Mouse (Mus musculus) heart, embryonic 12.5 days (tissue): ENCODE results near the gene Pbrm1. TPM values are rescaled to one million over a fixed set of nuclear protein-coding genes. Genes with fewer than 3 reads are reported as not detected.

Experiments used
- ATAC-seq: fragments of 200-750 bp; cut with Nextera tagmentation; 2 replicates; pipeline ENCODE4 v1.8.0; 2017; ENCODE audit warnings: moderate TSS enrichment, moderate library complexity; ENCODE audit not compliant: insufficient number of reproducible peaks, low FRiP score
- H3K27ac ChIP-seq: fragments of 300-500 bp; sonication (generic); 2 replicates; pipeline ENCODE4 v1.5.1; 2016; ENCODE audit warnings: mild to moderate bottlenecking, moderate library complexity; ENCODE audit not compliant: poor library complexity, severe bottlenecking
- H3K27me3 ChIP-seq: fragments of 300-500 bp; sonication (generic); replicated peaks from 2 replicates; pipeline ENCODE4 v1.6.1; 2016; ENCODE audit warnings: mild to moderate bottlenecking, moderate library complexity
- H3K36me3 ChIP-seq: fragments of 300-500 bp; sonication (generic); 2 replicates; pipeline ENCODE4 v1.6.1; 2016; ENCODE audit warnings: mild to moderate bottlenecking, moderate library complexity
- H3K4me1 ChIP-seq: fragments of 300-500 bp; sonication (generic); replicated peaks from 2 replicates; pipeline ENCODE4 v1.6.1; 2016; ENCODE audit warnings: mild to moderate bottlenecking
- H3K4me2 ChIP-seq: fragments of 300-500 bp; sonication (generic); 2 replicates; pipeline ENCODE4 v1.6.1; 2016; ENCODE audit warnings: mild to moderate bottlenecking, moderate library complexity
- H3K4me3 ChIP-seq: fragments of 300-500 bp; sonication (generic); 2 replicates; pipeline ENCODE4 v1.5.1; 2016; ENCODE audit warnings: mild to moderate bottlenecking
- H3K9ac ChIP-seq: fragments of 300-500 bp; sonication (generic); 2 replicates; pipeline ENCODE4 v1.6.1; 2016; ENCODE audit warnings: mild to moderate bottlenecking, moderate library complexity
- H3K9me3 ChIP-seq: fragments of 300-500 bp; sonication (generic); replicated peaks from 2 replicates; pipeline ENCODE4 v1.6.1; 2016; ENCODE audit warnings: mild to moderate bottlenecking, moderate library complexity
- WGBS: fragments of 180-500 bp; shearing (Covaris S2); methylation state at CpG from one replicate; pipeline ENCODE4 v1.1.7; 2016; 5-methylcytosine and 5-hydroxymethylcytosine counted together
- polyA plus RNA-seq: library from polyadenylated mRNA; unstranded; fragments of >200 nt; fragmentation: Nextera tagmentation; extraction: Ambion mirVana; gene quantifications from 2 replicates; pipeline ENCODE4 v1.2.1, GENCODE M21; 2016

Gene Pbrm1
- polyA plus RNA-seq, 1 experiment from 2014 or later = 124 TPM

- H3K4me2 ChIP-seq = no peak overlapping the region
- no peaks in the 10 kb centered on the region for H3K27me3 ChIP-seq
- no peak overlapping the region for H3K4me3 ChIP-seq
- H3K9me3 ChIP-seq = peaks cover 6% of the 10 kb centered on the region; the same call in 1 of the 2 replicates
- H3K27ac ChIP-seq = peak overlapping the region; percentile 3; the same call in 1 of the 2 replicates
- ATAC-seq = peak; percentile 55; the same call in 1 of the 2 replicates
- no peak overlapping the region for H3K9ac ChIP-seq
- 83% methylated on average over 3 of the region's 3 CpGs for WGBS
- H3K4me1 ChIP-seq = no peaks in the 10 kb centered on the region
- H3K36me3 ChIP-seq = peaks cover 58% of the 10 kb centered on the region
These were observed 60.5 kb downstream of the Pbrm1 start for GRCm38 (mm10) chr14:31079313-31080028.

GRCm38 (mm10) chr14:31081147-31081546 lies 62.2 kb downstream of the Pbrm1 start:
- peaks cover 55% of the 10 kb centered on the region for H3K36me3 ChIP-seq
- no peak overlapping the region for H3K4me2 ChIP-seq
- H3K4me3 ChIP-seq = no peak overlapping the region
- no peak overlapping the region for H3K27ac ChIP-seq
- no peaks in the 10 kb centered on the region for H3K4me1 ChIP-seq
- no peak for ATAC-seq
- H3K9me3 ChIP-seq = peaks cover 6% of the 10 kb centered on the region; the same call in 1 of the 2 replicates
- no peak overlapping the region for H3K9ac ChIP-seq
- H3K27me3 ChIP-seq = no peaks in the 10 kb centered on the region

DNA sequence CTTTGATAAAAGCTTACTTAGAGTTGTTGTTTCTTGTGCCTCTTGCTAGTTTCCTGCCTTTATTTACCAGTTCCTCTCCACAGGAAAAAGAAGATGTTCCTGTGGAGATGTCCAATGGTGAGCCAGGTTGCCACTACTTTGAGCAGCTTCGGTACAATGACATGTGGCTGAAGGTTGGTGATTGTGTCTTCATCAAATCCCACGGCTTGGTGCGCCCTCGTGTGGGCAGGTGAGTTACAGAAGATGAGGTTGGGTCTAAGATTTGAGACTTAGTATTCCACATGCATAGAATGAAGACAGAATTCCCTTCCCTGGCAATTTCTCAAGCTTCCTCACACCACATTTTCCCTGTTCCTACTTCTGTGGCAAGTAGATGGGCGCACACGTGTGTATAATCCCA lies 68.5 kb downstream of the Pbrm1 start:
- no peak for ATAC-seq
- no peak overlapping the region for H3K9ac ChIP-seq
- no peaks in the 10 kb centered on the region for H3K9me3 ChIP-seq
- no peaks in the 10 kb centered on the region for H3K4me1 ChIP-seq
- no peak overlapping the region for H3K4me2 ChIP-seq
- no peak overlapping the region for H3K4me3 ChIP-seq
- H3K27me3 ChIP-seq = no peaks in the 10 kb centered on the region
- H3K27ac ChIP-seq = no peak overlapping the region
- 75% methylated on average over 6 of the region's 6 CpGs for WGBS
- peaks cover 63% of the 10 kb centered on the region for H3K36me3 ChIP-seq

- ATAC-seq = no peak
- Histone ChIP-seq H3K27ac (no peak overlapping the region), H3K4me2 (no peak overlapping the region), H3K27me3 (no peaks in the 10 kb centered on the region), H3K9ac (no peak overlapping the region), H3K4me1 (no peaks in the 10 kb centered on the region), H3K36me3 (peaks cover 66% of the 10 kb centered on the region), H3K4me3 (no peak overlapping the region), H3K9me3 (no peaks in the 10 kb centered on the region)
- WGBS = 93% methylated on average over 2 of the region's 2 CpGs
These were observed 69.6 kb downstream of the Pbrm1 start for GRCm38 (mm10) chr14:31088515-31088914.

DNA sequence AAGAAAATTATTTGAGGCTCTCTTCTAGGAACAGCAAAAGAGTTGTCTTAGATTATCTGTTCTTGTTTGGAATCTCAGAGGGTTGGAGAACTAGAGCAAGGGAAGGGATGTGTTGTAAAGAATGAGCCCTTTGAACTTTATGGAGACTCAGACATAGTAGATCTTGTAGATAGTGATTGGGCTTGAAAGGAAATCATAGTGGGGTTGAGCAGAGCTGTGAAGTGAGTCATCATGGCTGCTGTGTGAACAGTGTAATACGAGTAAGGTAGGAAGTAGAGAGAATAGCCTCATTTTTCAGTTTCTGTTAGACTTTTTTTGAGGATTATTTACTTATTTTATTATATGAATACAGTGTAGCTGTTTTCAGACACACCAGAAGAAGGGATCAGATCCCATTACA lies 71.0 kb downstream of the Pbrm1 start:
- H3K4me3 ChIP-seq = no peak overlapping the region
- H3K36me3 ChIP-seq = peaks cover 70% of the 10 kb centered on the region
- H3K9ac ChIP-seq = no peak overlapping the region
- no peak overlapping the region for H3K27ac ChIP-seq
- no peak overlapping the region for H3K4me2 ChIP-seq
- H3K9me3 ChIP-seq = no peaks in the 10 kb centered on the region
- H3K4me1 ChIP-seq = no peaks in the 10 kb centered on the region
- 85% methylated on average over 1 of the region's 1 CpGs for WGBS
- no peak for ATAC-seq
- H3K27me3 ChIP-seq = no peaks in the 10 kb centered on the region

DNA sequence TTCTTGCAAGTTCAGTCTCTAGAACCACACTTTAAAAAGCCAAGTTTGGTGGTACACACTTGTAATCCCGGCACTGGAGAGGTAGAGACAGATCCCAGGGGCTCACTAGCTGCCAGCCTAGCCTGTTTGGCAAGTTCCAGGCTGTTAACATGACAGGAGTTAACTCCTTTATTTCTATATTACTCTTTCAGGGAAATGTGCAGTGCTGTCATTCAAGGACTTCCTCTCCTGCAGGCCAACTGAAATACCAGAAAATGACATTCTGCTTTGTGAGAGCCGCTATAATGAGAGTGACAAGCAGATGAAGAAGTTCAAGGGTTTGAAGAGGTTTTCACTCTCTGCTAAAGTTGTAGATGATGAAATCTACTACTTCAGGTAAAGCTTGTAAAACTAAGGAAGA lies 86.2 kb downstream of the Pbrm1 start:
- H3K36me3 ChIP-seq = peaks cover 56% of the 10 kb centered on the region
- no peak overlapping the region for H3K9ac ChIP-seq
- no peak overlapping the region for H3K4me2 ChIP-seq
- H3K27ac ChIP-seq = no peak overlapping the region
- no peaks in the 10 kb centered on the region for H3K9me3 ChIP-seq
- H3K4me1 ChIP-seq = peaks cover 6% of the 10 kb centered on the region; the same call in 1 of the 2 replicates
- WGBS = 93% methylated on average over 2 of the region's 2 CpGs
- no peak for ATAC-seq
- H3K4me3 ChIP-seq = no peak overlapping the region
- H3K27me3 ChIP-seq = no peaks in the 10 kb centered on the region

GRCm38 (mm10) chr14:31110613-31111012 lies 91.7 kb downstream of the Pbrm1 start:
- WGBS = 52% methylated on average over 3 of the region's 3 CpGs
- H3K27me3 ChIP-seq = no peaks in the 10 kb centered on the region
- H3K9ac ChIP-seq = no peak overlapping the region
- no peaks in the 10 kb centered on the region for H3K9me3 ChIP-seq
- H3K4me1 ChIP-seq = peaks cover 13% of the 10 kb centered on the region
- peaks cover 62% of the 10 kb centered on the region for H3K36me3 ChIP-seq
- no peak for ATAC-seq
- H3K4me3 ChIP-seq = no peak overlapping the region
- no peak overlapping the region for H3K4me2 ChIP-seq
- no peak overlapping the region for H3K27ac ChIP-seq

GRCm38 (mm10) chr14:31112187-31112586 lies 93.2 kb downstream of the Pbrm1 start:
- H3K4me3 ChIP-seq = no peak overlapping the region
- peaks cover 57% of the 10 kb centered on the region for H3K36me3 ChIP-seq
- H3K9me3 ChIP-seq = no peaks in the 10 kb centered on the region
- H3K4me1 ChIP-seq = peaks cover 20% of the 10 kb centered on the region
- no peak overlapping the region for H3K9ac ChIP-seq
- no peak overlapping the region for H3K4me2 ChIP-seq
- no peaks in the 10 kb centered on the region for H3K27me3 ChIP-seq
- WGBS = 79% methylated on average over 5 of the region's 5 CpGs
- ATAC-seq = no peak
- H3K27ac ChIP-seq = no peak overlapping the region

- ATAC-seq = no peak
- Histone ChIP-seq H3K9ac (no peak overlapping the region), H3K4me3 (no peak overlapping the region), H3K27ac (no peak overlapping the region), H3K4me2 (no peak overlapping the region), H3K27me3 (no peaks in the 10 kb centered on the region), H3K36me3 (peaks cover 65% of the 10 kb centered on the region), H3K9me3 (no peaks in the 10 kb centered on the region), H3K4me1 (peaks cover 20% of the 10 kb centered on the region)
- 45% methylated on average over 3 of the region's 3 CpGs for WGBS
These were observed 95.1 kb downstream of the Pbrm1 start for GRCm38 (mm10) chr14:31114011-31114410.

- no peak overlapping the region for H3K4me3 ChIP-seq
- H3K27ac ChIP-seq = no peak overlapping the region
- ATAC-seq = no peak
- WGBS = 57% methylated on average over 2 of the region's 2 CpGs
- no peak overlapping the region for H3K9ac ChIP-seq
- H3K36me3 ChIP-seq = peaks cover 58% of the 10 kb centered on the region
- no peaks in the 10 kb centered on the region for H3K9me3 ChIP-seq
- peaks cover 15% of the 10 kb centered on the region for H3K4me1 ChIP-seq
- no peak overlapping the region for H3K4me2 ChIP-seq
- H3K27me3 ChIP-seq = no peaks in the 10 kb centered on the region
These were observed 96.6 kb downstream of the Pbrm1 start for GRCm38 (mm10) chr14:31115522-31115921.

DNA sequence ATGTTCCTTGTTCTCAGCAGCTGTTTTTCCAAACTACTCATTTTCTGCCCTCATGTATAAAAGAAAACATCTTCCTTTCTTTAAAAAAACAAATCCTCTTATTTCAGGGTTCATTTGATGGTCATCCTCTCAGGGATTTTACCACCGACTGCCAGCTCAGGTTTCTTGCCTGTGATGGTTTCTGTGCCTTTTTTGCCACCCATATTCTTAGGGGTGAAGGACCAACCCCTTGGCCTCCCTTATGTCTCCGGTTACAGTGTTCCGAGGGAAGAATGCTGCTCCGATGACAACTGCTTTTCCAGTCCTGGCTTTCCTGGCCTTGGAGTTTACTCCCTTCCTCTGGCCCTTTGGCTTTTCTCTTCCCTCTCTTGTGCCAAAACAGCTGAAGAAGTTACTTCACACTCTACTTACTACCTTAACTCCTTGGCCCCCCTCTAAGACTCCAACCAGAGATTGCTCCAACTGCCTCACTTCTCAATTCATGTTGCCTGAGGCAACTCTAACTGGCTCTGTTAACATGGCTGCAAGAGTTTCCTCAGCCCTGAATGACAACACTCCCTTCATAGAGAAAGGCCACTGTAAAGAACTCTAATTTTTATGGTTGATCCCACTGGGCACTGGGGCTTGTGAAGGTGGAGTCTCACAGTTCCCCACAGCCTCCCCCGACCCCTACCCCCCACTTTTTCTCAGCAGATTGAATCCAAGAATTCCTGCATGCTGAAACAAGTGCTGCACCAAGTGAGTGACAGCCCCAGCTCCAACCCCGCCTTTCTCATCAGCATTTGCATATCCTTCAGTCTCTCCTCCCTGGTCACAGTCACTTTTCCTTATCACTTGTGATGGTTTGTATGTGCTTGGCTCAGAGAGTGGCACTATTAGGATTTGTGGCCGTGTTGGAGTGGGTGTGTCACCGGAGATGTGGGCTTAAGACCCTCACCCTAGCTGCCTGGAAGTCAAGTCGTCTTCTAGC lies 106.5 kb downstream of the Pbrm1 start:
- peaks cover 28% of the 10 kb centered on the region for H3K36me3 ChIP-seq
- WGBS = 56% methylated on average over 9 of the region's 9 CpGs
- no peaks in the 10 kb centered on the region for H3K9me3 ChIP-seq
- no peaks in the 10 kb centered on the region for H3K27me3 ChIP-seq
- H3K4me2 ChIP-seq = peak overlapping the region; percentile 5; the same call in 1 of the 2 replicates
- peak overlapping the region; percentile 31; the same call in 1 of the 2 replicates for H3K27ac ChIP-seq
- 0 out of 2 replicates have a peak overlapping the region, but pooled peaks have one; percentile 0 for H3K9ac ChIP-seq
- ATAC-seq = no peak
- peaks cover 35% of the 10 kb centered on the region for H3K4me1 ChIP-seq
- H3K4me3 ChIP-seq = no peak overlapping the region
